Mouse (Mus musculus) thymus, adult 2 months (tissue): ENCODE data around the gene Akap13.

Experiments
- CTCF ChIP-seq: fragments of 200-500 bp; IDR thresholded peaks from 2 replicates; pipeline ENCODE4 v1.5.1; 2012; ENCODE audit warnings: mild to moderate bottlenecking, control low read depth, low read length, moderate library complexity, borderline replicate concordance; ENCODE audit not compliant: control insufficient read depth, poor library complexity, insufficient read depth; ENCODE audit errors: extremely low read depth
- POLR2A ChIP-seq: fragments of 200-500 bp; IDR thresholded peaks from 2 replicates; pipeline ENCODE4 v1.6.1; 2012; ENCODE audit warnings: mild to moderate bottlenecking, low read length, control low read depth, moderate library complexity; ENCODE audit not compliant: control insufficient read depth, poor library complexity, insufficient read depth; ENCODE audit errors: extremely low read depth

DNA sequence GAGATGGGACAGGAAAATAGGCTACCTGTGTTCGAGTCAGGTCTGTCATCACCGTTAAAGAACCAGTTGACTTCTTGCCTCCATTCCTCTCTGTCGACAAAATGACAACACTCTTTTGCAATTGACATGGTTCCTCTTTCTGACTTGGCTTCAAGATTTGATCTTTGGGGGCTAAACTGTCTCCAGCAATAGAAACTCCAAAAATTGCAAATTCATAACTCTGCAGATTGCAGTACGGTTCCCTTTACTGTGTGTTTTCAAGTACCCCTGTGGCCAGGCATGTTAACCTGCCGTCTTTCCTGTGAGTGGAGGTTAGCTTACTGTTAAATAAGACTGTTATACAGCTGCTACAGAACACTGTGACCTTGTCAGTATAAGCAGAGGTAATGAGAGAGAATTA, 244.5 kb downstream of the Akap13 start:
- TF ChIP-seq POLR2A: no peak
- TF ChIP-seq CTCF: no peak
